Mouse (Mus musculus) spleen, adult 2 months (tissue): ENCODE measurements around the gene Med29.

ENCODE experiments used
- CTCF ChIP-seq: fragments of 200-500 bp; IDR thresholded peaks from 2 replicates; pipeline ENCODE4 v1.5.1; 2011; ENCODE audit warnings: mild to moderate bottlenecking, inconsistent platforms; ENCODE audit not compliant: insufficient read depth, insufficient read length, insufficient replicate concordance; ENCODE audit errors: extremely low read depth
- POLR2A ChIP-seq: fragments of 200-500 bp; IDR thresholded peaks from 2 replicates; pipeline ENCODE4 v1.6.1; 2011; ENCODE audit warnings: low read depth, low read length, inconsistent platforms

DNA sequence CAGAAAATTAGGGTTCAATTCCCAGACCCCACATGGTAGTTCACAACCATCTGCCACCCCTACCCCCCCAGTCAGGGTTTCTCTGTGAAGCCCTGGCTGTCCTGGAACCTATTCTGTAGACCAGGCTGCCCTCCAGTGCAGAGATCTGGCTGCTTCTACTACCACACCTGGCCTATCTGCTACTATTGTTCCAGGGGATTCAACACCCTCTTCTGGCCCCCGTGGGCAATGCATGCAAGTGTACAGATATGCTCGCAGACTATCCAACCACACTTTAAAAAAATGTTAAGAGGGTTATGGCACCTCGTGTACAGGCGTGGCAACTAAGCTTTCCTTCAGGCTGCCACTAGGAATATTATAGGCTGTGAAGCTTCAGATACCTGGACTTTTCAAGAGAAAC, 20.3 kb upstream of the Med29 start:
- TF ChIP-seq CTCF (no peak), POLR2A (no peak)
